Mouse (Mus musculus): ENCODE measurements around the gene Phactr1.

- no peak for TF ChIP-seq HCFC1 (IDR thresholded peaks at IDR 0.05; ENCODE audit: borderline replicate concordance, insufficient read depth, low read length)
- no peak for TF ChIP-seq ZC3H11A (IDR thresholded peaks at IDR 0.05; ENCODE audit: borderline replicate concordance, low read depth, low read length)
These were observed 45.5 kb upstream of the Phactr1 start for GRCm38 (mm10) chr13:42634908-42635307.
